Mouse (Mus musculus): ENCODE measurements around the gene Slc35e3. TPM values are rescaled to one million over a fixed set of nuclear protein-coding genes. Genes with fewer than 3 reads are reported as not detected.

Gene Slc35e3
- total RNA-seq, 2 experiments from 2014 or later: 31.9 to 35.0 TPM

DNA sequence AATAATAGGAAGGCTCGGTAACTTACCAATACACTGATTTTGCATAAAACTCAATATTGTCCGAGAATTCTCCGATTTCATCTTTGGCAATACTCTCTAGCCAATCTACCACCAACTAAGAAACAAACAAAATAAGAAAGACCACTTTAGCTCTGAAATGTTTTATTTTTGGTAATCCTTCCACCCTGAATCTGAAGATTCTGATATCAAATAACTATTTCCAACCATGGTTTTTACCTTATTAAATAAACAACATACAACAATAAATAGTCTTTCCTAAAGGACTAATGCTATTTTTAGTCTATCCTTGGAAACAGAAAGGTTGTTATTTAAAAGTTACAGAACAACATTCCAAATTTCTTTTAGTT is 30.9 kb upstream of the Slc35e3 start:
- DNase-seq (ENCODE audit: low spot score in 2 of 2): no peak

GRCm38 (mm10) chr10:117776281-117777102 is 30.3 kb upstream of the Slc35e3 start:
- no peak for DNase-seq (ENCODE audit: low spot score in 2 of 2)

DNA sequence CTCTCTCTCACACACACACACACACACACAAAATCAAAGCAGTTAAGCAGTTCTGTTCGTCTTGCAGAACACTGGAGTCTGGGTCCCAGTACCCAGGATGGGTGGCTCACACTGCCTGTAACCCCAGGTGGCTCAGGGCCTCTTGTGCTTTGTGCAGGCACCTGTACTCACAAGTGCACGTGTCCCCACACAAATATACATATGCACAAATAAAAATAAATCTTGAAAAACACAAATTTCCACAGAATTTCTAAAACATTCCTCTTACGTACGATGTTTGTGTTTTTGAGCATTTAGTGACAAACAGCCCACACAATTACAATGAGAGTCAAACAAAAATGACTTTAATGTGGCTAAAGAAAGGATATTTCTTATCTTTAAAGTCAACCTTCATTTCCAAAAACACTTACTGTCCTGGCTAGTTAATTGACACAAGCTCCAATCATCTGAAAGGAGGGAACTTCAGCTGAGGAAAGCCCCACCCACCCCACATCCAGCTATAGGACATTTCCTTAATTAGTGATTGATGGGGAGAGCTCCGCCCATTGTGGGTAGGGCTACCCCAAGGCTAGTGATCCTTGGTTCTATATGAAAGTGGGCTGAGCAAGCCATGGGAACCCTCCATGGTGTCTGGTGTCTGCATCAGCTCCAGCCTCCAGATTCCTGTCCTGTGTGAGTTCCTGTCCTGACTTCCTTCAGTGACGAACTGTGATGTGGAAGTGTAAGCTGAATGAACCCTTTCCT is 29.4 kb upstream of the Slc35e3 start:
- no peak for DNase-seq (ENCODE audit: low spot score in 2 of 2)

GRCm38 (mm10) chr10:117774817-117775120 is 28.6 kb upstream of the Slc35e3 start:
- DNase-seq (ENCODE audit: low spot score in 2 of 2): no peak

DNA sequence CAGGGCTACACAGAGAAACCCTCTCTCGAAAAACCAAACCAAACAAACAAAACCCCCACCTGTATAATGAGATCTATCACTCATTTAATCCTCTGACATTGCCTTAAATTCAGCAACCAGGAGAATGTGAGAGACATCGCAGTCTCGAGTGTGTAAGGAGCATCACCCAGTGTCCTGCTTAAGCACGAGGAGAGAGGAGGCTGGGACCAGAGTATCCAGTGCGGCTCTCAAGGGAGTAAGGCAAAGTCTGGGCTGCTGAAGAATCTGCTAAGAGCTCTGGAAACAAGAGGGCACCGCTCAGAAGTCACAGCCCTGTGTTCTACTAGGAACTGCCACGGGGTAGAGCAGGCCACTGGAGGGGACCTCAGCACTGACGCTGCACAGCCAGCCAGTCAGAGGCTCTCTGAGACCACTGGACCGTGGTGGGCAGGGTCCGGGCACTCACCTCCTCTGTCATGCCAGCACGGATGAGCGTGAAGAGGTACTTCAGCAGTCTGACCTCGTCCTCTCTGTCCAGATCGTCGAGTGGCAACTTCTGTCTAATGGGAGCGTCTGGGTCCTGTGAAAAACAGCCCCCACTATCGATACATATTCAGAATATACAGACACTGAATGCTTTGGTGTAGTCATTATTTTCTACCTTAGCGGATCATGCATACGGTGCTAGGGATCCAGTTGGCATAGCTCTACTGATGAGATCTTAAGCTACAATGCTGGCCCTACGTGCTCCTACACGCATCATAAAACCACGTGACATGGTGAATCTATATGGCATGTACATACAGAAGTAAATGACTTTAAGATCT is 28.0 kb upstream of the Slc35e3 start:
- no peak for DNase-seq (ENCODE audit: low spot score in 2 of 2)

DNA sequence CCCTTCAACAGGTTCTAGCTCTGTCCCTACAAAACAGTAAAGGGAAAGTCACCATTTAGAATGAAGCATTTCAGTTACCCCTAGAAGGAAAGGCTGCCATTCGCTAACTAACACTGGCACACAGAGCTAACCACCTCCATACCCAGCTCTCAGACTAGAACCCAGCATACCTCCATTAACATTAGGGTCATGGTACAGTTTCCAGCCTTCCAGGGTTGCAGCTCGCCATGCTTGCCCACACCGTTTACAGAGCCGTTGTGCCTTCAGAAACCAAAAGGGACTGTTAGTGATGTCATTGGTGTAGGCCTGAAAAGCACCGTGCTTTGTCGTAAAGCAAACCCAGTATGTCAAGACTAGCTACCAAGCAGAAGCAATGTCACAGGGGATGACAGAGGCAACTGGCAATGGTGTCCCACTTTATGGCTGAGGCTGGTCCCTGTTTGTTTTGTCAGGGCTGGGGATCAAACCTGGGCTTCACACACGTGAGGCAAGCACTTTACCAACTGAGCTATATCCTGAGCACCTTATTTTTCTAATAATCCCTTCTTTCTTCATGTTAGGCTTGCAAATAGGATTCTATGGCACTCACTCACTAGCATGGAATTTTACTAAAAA is 27.0 kb upstream of the Slc35e3 start:
- no peak for DNase-seq (ENCODE audit: low spot score in 2 of 2)

DNA sequence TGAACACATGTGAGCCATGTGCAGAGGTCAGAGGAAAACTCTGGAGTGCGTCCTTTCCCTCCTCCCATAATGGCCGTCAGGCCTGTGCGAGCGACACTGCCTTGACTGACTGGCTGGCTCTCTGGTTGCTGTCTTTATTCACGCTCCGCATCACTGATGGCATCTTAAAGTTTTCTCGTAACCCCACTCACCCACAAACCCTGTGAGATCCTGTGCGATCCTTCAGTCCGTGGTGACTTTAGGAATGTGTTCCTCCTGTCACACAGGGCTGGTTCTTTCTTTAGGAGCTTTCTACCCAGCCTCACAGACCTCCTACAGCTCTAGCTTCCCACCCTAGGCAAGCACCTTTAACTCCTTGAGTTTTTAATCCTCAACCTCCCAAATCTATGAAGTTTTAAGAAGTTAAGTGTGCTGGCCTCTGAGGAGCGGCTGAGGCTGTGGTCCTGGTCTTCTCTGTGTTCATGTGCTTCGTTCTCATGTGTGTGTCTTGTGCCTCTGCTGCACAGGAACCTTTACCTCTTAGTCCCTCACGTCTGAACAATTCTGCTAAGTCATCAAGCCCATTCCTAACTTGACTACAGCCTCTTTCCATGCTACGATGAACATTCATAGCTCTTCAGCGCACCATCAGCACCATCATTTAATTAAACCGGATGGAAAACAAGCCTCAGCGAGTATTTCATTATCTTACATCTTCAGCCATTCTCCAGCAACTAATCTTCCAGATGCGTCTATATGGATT is 26.4 kb upstream of the Slc35e3 start:
- DNase-seq (ENCODE audit: low spot score in 2 of 2): no peak

DNA sequence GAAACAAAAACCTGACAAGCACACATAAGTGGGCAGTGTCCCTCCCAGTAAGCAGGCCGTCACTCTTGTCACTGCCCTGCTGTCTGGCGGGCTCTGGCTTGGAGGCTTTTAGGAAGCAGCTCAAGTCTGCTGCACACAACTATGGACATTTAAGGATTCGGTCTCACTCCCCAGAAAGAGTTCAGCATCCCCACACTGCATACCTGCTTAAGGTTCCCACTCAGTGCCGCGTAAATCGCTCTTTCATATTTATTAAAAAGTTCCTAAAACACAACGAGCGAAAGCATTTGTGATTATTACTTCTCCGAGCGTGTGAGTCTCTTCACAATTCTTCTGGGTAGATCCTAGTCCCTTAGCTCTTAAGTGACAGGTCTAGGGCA is 25.0 kb upstream of the Slc35e3 start:
- DNase-seq (ENCODE audit: low spot score in 2 of 2): no peak

DNA sequence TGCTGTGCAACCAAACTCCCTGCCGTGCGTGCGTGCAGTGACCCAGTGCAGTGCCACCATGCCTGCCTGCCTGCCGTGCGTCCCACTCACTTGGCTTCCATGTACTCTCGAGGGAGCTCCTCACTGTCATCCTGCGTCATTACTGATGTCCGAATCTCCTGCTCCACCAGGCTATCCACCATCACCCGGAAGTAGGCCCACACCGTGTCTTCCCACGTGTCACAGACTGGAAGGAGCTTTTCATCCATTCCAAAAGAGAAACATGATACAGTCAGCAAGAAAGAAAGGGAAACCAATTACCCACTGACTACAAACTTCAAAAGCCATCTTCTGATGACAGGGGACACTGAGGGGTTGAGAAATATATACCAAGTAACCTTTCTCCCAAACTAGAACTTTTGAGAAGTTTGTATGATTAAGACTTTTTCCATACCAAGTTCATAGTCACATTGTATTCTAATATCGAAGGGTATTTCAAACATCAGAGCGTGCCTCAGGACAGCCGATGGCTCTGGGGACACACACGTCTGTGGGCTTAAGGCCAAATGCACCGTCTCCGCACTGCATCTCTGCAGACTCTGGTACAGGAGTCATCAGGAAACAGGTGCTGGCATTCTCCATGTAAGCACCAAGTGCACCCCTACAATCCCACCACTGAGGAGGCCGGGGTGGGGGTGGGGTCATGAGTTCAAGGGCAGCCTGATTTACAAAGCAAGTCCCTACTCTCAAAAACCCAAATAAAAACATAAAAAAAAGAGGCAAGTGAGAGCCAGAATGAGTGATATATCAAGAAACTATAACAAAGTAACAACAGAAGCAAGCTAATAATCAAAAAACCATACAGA is 24.3 kb upstream of the Slc35e3 start:
- no peak for DNase-seq (ENCODE audit: low spot score in 2 of 2)

GRCm38 (mm10) chr10:117769541-117770285 is 23.5 kb upstream of the Slc35e3 start:
- no peak for DNase-seq (ENCODE audit: low spot score in 2 of 2)

DNA sequence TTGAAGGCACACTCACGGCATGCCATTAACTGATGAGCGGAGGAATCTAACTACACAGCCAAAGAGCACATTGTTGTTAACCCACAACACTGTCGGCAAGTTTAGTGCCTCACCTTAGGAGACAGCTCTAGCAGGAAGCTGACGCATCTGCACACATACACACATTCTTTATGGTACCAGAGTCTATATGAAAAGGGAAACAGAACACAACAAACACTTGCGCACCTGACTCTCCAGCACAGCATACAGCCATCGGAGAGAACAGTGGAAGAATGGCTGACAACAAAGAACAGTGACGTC is 21.9 kb upstream of the Slc35e3 start:
- DNase-seq (ENCODE audit: low spot score in 2 of 2): no peak

- no peak for DNase-seq (ENCODE audit: low spot score in 2 of 2)
Observed at GRCm38 (mm10) chr10:117767286-117768140, 21.3 kb upstream of the Slc35e3 start.

DNA sequence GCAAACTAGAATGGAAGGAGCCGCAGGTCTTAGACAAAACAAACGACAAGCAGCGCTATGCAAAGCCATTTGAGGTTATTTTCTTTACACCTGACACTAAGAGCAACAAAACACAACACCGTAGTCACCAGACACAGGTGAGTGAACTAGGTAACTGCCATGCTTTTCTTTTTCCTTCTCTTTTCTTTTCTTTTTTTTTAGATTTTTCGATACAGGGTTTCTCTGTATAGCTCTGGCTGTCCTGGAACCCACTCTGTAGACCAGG is 20.7 kb upstream of the Slc35e3 start:
- DNase-seq (ENCODE audit: low spot score in 2 of 2): no peak

DNA sequence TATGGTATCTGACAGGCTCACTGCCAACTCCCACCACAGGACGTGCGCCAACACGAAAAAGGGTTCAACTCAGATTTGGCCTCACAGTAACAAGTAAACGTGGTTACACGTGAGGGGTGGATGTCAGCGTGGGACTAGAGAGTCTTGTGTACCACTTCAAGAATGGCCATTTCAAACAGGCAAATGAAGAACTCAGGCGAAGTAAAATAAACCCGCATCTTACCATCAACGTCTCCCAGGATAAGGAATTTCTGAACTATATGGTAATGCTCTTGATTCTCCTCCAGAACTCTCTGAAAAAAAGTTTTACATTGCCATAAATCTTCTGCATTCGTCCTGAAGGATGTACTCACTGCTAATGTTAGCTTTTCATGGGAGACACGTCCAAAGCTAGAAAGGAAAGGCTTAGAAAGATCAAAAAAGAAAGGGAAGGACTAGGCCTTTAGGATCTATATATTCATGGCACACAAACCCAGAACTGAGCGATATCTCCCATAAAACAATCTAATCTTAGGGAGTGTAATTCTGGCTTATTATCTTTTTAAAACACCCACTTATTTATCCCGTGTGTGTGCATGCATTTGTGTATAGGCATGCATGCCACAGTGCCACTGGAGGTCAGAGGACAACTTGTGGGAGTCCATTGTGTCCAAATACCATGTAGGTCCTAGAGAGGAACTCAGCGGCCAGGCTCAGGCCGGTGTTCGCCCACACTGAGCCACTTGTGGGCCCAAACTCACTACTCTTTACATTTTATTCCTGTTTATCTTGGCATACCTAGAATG is 20.1 kb upstream of the Slc35e3 start:
- DNase-seq (ENCODE audit: low spot score in 2 of 2): no peak

GRCm38 (mm10) chr10:117765116-117765894 is 19.1 kb upstream of the Slc35e3 start:
- DNase-seq (ENCODE audit: low spot score in 2 of 2): no peak

GRCm38 (mm10) chr10:117764598-117764997 is 18.4 kb upstream of the Slc35e3 start:
- DNase-seq (ENCODE audit: low spot score in 2 of 2): no peak

GRCm38 (mm10) chr10:117763588-117764190 is 17.5 kb upstream of the Slc35e3 start:
- no peak for DNase-seq (ENCODE audit: low spot score in 2 of 2)

Measured in layer of hippocampus, postnatal 14 days (tissue).